Mouse (Mus musculus) cortical plate, adult 2 months (tissue): ENCODE data around the gene Lasp1.

Experiments
- CTCF ChIP-seq: fragments of 200-500 bp; IDR thresholded peaks from 2 replicates; pipeline ENCODE4 v1.5.1; 2011; ENCODE audit warnings: mild to moderate bottlenecking, control low read depth, low read length; ENCODE audit not compliant: insufficient read depth; ENCODE audit errors: extremely low read depth
- POLR2A ChIP-seq: fragments of 200-500 bp; IDR thresholded peaks from 2 replicates; pipeline ENCODE4 v1.6.1; 2011; ENCODE audit warnings: mild to moderate bottlenecking, low read length, control low read depth; ENCODE audit not compliant: insufficient read depth; ENCODE audit errors: extremely low read depth

DNA sequence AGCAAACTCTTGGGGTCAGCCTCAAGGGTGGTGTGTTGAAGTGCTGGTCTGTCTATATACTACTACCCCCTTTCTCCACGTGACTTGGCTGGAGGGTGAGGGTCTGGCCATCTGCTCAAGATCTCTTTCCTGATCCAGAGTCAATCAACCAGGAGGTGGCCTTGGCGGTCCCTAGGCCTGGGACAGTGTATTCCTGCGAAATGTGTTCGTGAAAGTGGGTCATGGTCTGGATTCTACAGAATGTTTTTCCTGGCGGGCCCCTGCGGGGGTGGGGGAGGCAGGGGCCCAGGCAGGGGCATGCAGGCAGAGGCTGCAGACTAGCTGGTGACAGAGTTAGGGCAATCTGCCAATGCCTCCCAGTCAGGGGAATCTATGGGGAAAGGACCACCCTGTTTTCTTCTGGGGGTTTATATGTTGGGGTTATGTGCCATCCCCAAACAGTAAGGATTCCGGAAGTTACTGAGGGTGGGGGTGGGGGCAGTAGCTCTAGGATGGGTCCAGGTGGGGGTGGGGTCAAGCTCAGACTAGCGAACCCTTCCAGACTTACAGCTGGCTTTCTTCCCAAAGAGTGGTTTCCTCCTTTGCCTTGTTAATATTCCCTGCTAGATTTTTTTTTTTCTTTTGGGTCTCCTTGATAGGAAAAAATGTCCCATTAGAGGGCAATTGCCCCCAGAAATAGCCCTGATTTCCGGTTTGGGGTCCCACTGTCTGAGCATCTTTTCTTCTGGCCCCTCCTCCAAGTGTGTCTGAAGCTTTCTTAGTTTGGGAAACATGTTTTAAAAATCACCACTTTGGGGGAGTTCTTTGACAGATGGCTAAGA is 6.3 kb downstream of the Lasp1 start:
- no peak for TF ChIP-seq CTCF
- no peak for TF ChIP-seq POLR2A
